Mouse (Mus musculus): ENCODE data around the gene Cd37.

DNA sequence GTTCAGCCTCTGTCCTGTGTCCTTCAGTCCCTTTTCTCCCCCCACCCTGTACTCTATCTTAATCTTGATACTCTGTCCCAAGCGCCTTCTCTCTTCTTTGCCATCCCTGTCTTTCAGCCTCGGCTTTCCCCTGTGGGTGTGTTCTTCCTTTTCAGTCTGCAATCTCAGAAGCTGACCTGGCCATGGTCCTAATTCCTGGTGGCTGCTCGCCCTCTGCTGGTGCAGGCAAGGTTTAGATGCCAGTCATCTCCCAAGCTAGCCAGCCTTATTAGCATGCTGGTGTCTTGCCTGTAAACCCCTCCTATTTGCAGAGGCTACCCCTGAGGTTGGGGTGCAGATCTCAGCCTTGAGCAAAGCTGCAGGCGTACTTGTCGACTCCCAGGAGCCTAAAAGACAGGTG, 40.5 kb downstream of the Cd37 start:
- peak; percentile 95 for TF ChIP-seq CTCF (IDR thresholded peaks at IDR 0.05; ENCODE audit: low read depth, low read length)
- TF ChIP-seq POLR2A (IDR thresholded peaks at IDR 0.05; ENCODE audit: extremely low read depth, insufficient read depth, low read length) = no peak

Data from liver, adult 2 months (tissue).